Mouse (Mus musculus): ENCODE measurements around the gene Ube2i. TPM values are rescaled to one million over a fixed set of nuclear protein-coding genes. Genes with fewer than 3 reads are reported as not detected.

The Ube2i gene
- polyA plus RNA-seq, 1 experiment from 2014 or later, result 489 TPM

Small RNA genes within 50 kb of the gene (microRNA-seq; reads per million reads assigned to microRNA genes)
- gene Mir3547, result 12.1 reads per million, percentile 32 among the genes with 10 or more reads in this experiment

Other genes starting within 250 kb of the Ube2i start
- gene Tmem204, start 191.0 kb downstream of the Ube2i start, polyA plus RNA-seq (2015; fragmentation: Nextera tagmentation; extraction: Ambion mirVana), result 10.3 and 11.1 TPM in 2 replicates
- gene Telo2, start 158.7 kb downstream of the Ube2i start, polyA plus RNA-seq (2015; fragmentation: Nextera tagmentation; extraction: Ambion mirVana), result 51.9 and 53.4 TPM in 2 replicates
- gene Ptx4, start 153.9 kb downstream of the Ube2i start, polyA plus RNA-seq (2015; fragmentation: Nextera tagmentation; extraction: Ambion mirVana), result 0.38 TPM in 1 of 2 replicates, not detected in the other
- gene Clcn7, start 141.2 kb downstream of the Ube2i start, polyA plus RNA-seq (2015; fragmentation: Nextera tagmentation; extraction: Ambion mirVana), result 33.6 and 36.1 TPM in 2 replicates
- gene Ccdc154, start 112.2 kb downstream of the Ube2i start, polyA plus RNA-seq (2015; fragmentation: Nextera tagmentation; extraction: Ambion mirVana), result not detected in 2 replicates
- not detected in 2 replicates for gene Gm38655, start 99.2 kb downstream of the Ube2i start, polyA plus RNA-seq (2015; fragmentation: Nextera tagmentation; extraction: Ambion mirVana)
- gene BC003965, start 90.1 kb downstream of the Ube2i start, polyA plus RNA-seq (2015; fragmentation: Nextera tagmentation; extraction: Ambion mirVana), result 33.7 and 33.8 TPM in 2 replicates
- gene Unkl, start 86.2 kb downstream of the Ube2i start, polyA plus RNA-seq (2015; fragmentation: Nextera tagmentation; extraction: Ambion mirVana), result 18.3 and 19.2 TPM in 2 replicates
- 99.8 and 114 TPM in 2 replicates for gene Gnptg, start 34.5 kb downstream of the Ube2i start, polyA plus RNA-seq (2015; fragmentation: Nextera tagmentation; extraction: Ambion mirVana)
- gene Tsr3, start 34.5 kb downstream of the Ube2i start, polyA plus RNA-seq (2015; fragmentation: Nextera tagmentation; extraction: Ambion mirVana), result 57.4 and 61.2 TPM in 2 replicates
- 30.2 and 38.1 TPM in 2 replicates for gene Baiap3, start 18.3 kb downstream of the Ube2i start, polyA plus RNA-seq (2015; fragmentation: Nextera tagmentation; extraction: Ambion mirVana)
- not detected in 2 replicates for gene Prss34, start 23.8 kb upstream of the Ube2i start, polyA plus RNA-seq (2015; fragmentation: Nextera tagmentation; extraction: Ambion mirVana)
- gene Prss28, start 34.0 kb upstream of the Ube2i start, polyA plus RNA-seq (2015; fragmentation: Nextera tagmentation; extraction: Ambion mirVana), result not detected in 2 replicates
- gene Prss29, start 44.0 kb upstream of the Ube2i start, polyA plus RNA-seq (2015; fragmentation: Nextera tagmentation; extraction: Ambion mirVana), result not detected in 2 replicates
- gene Tpsab1, start 70.9 kb upstream of the Ube2i start, polyA plus RNA-seq (2015; fragmentation: Nextera tagmentation; extraction: Ambion mirVana), result not detected in 2 replicates
- 0.23 TPM in 1 of 2 replicates, not detected in the other for gene Tpsb2, start 91.7 kb upstream of the Ube2i start, polyA plus RNA-seq (2015; fragmentation: Nextera tagmentation; extraction: Ambion mirVana)
- 0.29 and 0.88 TPM in 2 replicates for gene Tpsg1, start 94.7 kb upstream of the Ube2i start, polyA plus RNA-seq (2015; fragmentation: Nextera tagmentation; extraction: Ambion mirVana)
- gene Cacna1h, start 159.2 kb upstream of the Ube2i start, polyA plus RNA-seq (2015; fragmentation: Nextera tagmentation; extraction: Ambion mirVana), result 10.0 and 11.5 TPM in 2 replicates
- 1.5 TPM in 2 replicates for gene Tekt4, start 180.0 kb upstream of the Ube2i start, polyA plus RNA-seq (2015; fragmentation: Nextera tagmentation; extraction: Ambion mirVana)
- 0.88 and 1.4 TPM in 2 replicates for gene Sstr5, start 222.7 kb upstream of the Ube2i start, polyA plus RNA-seq (2015; fragmentation: Nextera tagmentation; extraction: Ambion mirVana)